Mouse (Mus musculus): Measurements from ENCODE around the gene Tra2a. TPM values are rescaled to one million over a fixed set of nuclear protein-coding genes. Genes with fewer than 3 reads are reported as not detected.

The Tra2a gene
- polyA plus RNA-seq, 1 experiment from 2014 or later: 148 TPM

- H3K27ac ChIP-seq: peak within 1 kb of the TSS; percentile 98
- no peaks in the 10 kb centered on the region for H3K9me3 ChIP-seq (replicated peaks)
- ATAC-seq (ENCODE audit: low FRiP score): peak; percentile 82
- no peaks in the 10 kb centered on the region for H3K27me3 ChIP-seq
- peaks cover 32% of the 10 kb centered on the region for H3K4me1 ChIP-seq
- peak within 1 kb of the TSS; percentile 97 for H3K4me3 ChIP-seq
- peak within 1 kb of the TSS; percentile 91 for H3K4me2 ChIP-seq (replicated peaks)
- H3K36me3 ChIP-seq: no peaks in the 10 kb centered on the region
- H3K9ac ChIP-seq: peak within 1 kb of the TSS; percentile 97
- WGBS: under 1% methylated on average over 66 of the region's 68 CpGs
Measured at GRCm38 (mm10) chr6:49214928-49215747, 48.7 kb downstream of the Tra2a start, which contains the start of gene Igf2bp3. Gene Igf2bp3 (minus strand): TSS chr6:49214957.

- Histone ChIP-seq H3K4me1 (peaks cover 34% of the 10 kb centered on the region), H3K27me3 (no peaks in the 10 kb centered on the region), H3K27ac (peak overlapping the region; percentile 98), H3K36me3 (no peaks in the 10 kb centered on the region), H3K4me3 (peak overlapping the region; percentile 97), H3K9me3 (replicated peaks) (no peaks in the 10 kb centered on the region), H3K9ac (peak overlapping the region; percentile 97), H3K4me2 (replicated peaks) (peak overlapping the region; percentile 91)
- WGBS: 1% methylated on average over 58 of the region's 76 CpGs
- ATAC-seq (ENCODE audit: low FRiP score): peak; percentile 5
Measured at GRCm38 (mm10) chr6:49214086-49214927, 49.5 kb downstream of the Tra2a start.

- no peaks in the 10 kb centered on the region for H3K27me3 ChIP-seq
- H3K9me3 ChIP-seq (replicated peaks): no peaks in the 10 kb centered on the region
- 0 out of 2 replicates have a peak, but pooled peaks cover under 1% of the 10 kb centered on the region for H3K36me3 ChIP-seq
- H3K27ac ChIP-seq: peak overlapping the region; percentile 98
- peak overlapping the region; percentile 97 for H3K4me3 ChIP-seq
- under 1% methylated on average over 43 of the region's 50 CpGs for WGBS
- peak; percentile 4; the same call in 1 of the 2 replicates for ATAC-seq (ENCODE audit: low FRiP score)
- peak overlapping the region; percentile 97 for H3K9ac ChIP-seq
- H3K4me1 ChIP-seq: peaks cover 40% of the 10 kb centered on the region
- H3K4me2 ChIP-seq (replicated peaks): peak overlapping the region; percentile 91
Measured at GRCm38 (mm10) chr6:49213581-49214085, 50.2 kb downstream of the Tra2a start.

- Histone ChIP-seq H3K9ac (peak overlapping the region; percentile 97), H3K27ac (peak overlapping the region; percentile 98), H3K36me3 (0 out of 2 replicates have a peak, but pooled peaks cover 5% of the 10 kb centered on the region), H3K4me2 (replicated peaks) (peak overlapping the region; percentile 91), H3K9me3 (replicated peaks) (no peaks in the 10 kb centered on the region), H3K4me3 (peak overlapping the region; percentile 97), H3K27me3 (no peaks in the 10 kb centered on the region), H3K4me1 (peaks cover 43% of the 10 kb centered on the region)
- 2% methylated on average over 20 of the region's 20 CpGs for WGBS
- no peak for ATAC-seq (ENCODE audit: low FRiP score)
Measured at GRCm38 (mm10) chr6:49212931-49213580, 50.8 kb downstream of the Tra2a start.

- ATAC-seq (ENCODE audit: low FRiP score): no peak
- Histone ChIP-seq H3K4me2 (replicated peaks) (peak overlapping the region; percentile 91), H3K36me3 (0 out of 2 replicates have a peak, but pooled peaks cover 5% of the 10 kb centered on the region), H3K9ac (peak overlapping the region; percentile 97; the same call in 1 of the 2 replicates), H3K27ac (no peak overlapping the region), H3K4me1 (peaks cover 43% of the 10 kb centered on the region), H3K9me3 (replicated peaks) (no peaks in the 10 kb centered on the region), H3K4me3 (peak overlapping the region; percentile 97), H3K27me3 (no peaks in the 10 kb centered on the region)
- 12% methylated on average over 2 of the region's 4 CpGs for WGBS
Measured at GRCm38 (mm10) chr6:49212141-49212540, 51.7 kb downstream of the Tra2a start.

GRCm38 (mm10) chr6:49211596-49211995, 52.2 kb downstream of the Tra2a start:
- Histone ChIP-seq H3K27ac (no peak overlapping the region), H3K4me2 (replicated peaks) (peak overlapping the region; percentile 91), H3K36me3 (peaks cover 7% of the 10 kb centered on the region), H3K27me3 (no peaks in the 10 kb centered on the region), H3K4me1 (peaks cover 43% of the 10 kb centered on the region), H3K9ac (no peak overlapping the region), H3K9me3 (replicated peaks) (no peaks in the 10 kb centered on the region), H3K4me3 (no peak overlapping the region)
- no peak for ATAC-seq (ENCODE audit: low FRiP score)
- WGBS: 28% methylated on average over 5 of the region's 5 CpGs

- Histone ChIP-seq H3K27ac (peak overlapping the region; percentile 52), H3K36me3 (peaks cover 18% of the 10 kb centered on the region), H3K27me3 (no peaks in the 10 kb centered on the region), H3K4me1 (peaks cover 43% of the 10 kb centered on the region), H3K4me3 (peak overlapping the region; percentile 18), H3K9ac (peak overlapping the region; percentile 47; the same call in 1 of the 2 replicates), H3K4me2 (replicated peaks) (peak overlapping the region; percentile 91), H3K9me3 (replicated peaks) (no peaks in the 10 kb centered on the region)
- 8% methylated on average over 14 of the region's 14 CpGs for WGBS
- no peak for ATAC-seq (ENCODE audit: low FRiP score)
Measured at GRCm38 (mm10) chr6:49209881-49210854, 53.7 kb downstream of the Tra2a start.

- Histone ChIP-seq H3K36me3 (peaks cover 19% of the 10 kb centered on the region), H3K4me2 (replicated peaks) (no peak overlapping the region), H3K27me3 (no peaks in the 10 kb centered on the region), H3K9ac (no peak overlapping the region), H3K27ac (no peak overlapping the region), H3K4me1 (peaks cover 43% of the 10 kb centered on the region), H3K4me3 (no peak overlapping the region), H3K9me3 (replicated peaks) (no peaks in the 10 kb centered on the region)
- ATAC-seq (ENCODE audit: low FRiP score): no peak
- 85% methylated on average over 5 of the region's 5 CpGs for WGBS
Measured at GRCm38 (mm10) chr6:49208935-49209334, 54.9 kb downstream of the Tra2a start.

GRCm38 (mm10) chr6:49208297-49208930, 55.4 kb downstream of the Tra2a start:
- H3K4me1 ChIP-seq: peaks cover 43% of the 10 kb centered on the region
- H3K27ac ChIP-seq: no peak overlapping the region
- no peak overlapping the region for H3K4me2 ChIP-seq (replicated peaks)

GRCm38 (mm10) chr6:49206416-49206815, 57.4 kb downstream of the Tra2a start:
- 97% methylated on average over 1 of the region's 1 CpGs for WGBS
- peaks cover 22% of the 10 kb centered on the region for H3K36me3 ChIP-seq
- H3K4me2 ChIP-seq (replicated peaks): no peak overlapping the region

More at GRCm38 (mm10) chr6:49208297-49208930, 55.4 kb downstream of the Tra2a start:
- H3K27me3 ChIP-seq: no peaks in the 10 kb centered on the region
- no peaks in the 10 kb centered on the region for H3K9me3 ChIP-seq (replicated peaks)
- ATAC-seq (ENCODE audit: low FRiP score): no peak
- H3K9ac ChIP-seq: no peak overlapping the region
- WGBS: 84% methylated on average over 8 of the region's 8 CpGs
- H3K4me3 ChIP-seq: no peak overlapping the region
- peaks cover 22% of the 10 kb centered on the region for H3K36me3 ChIP-seq

More at GRCm38 (mm10) chr6:49206416-49206815, 57.4 kb downstream of the Tra2a start:
- Histone ChIP-seq H3K27ac (no peak overlapping the region), H3K4me3 (no peak overlapping the region), H3K9ac (no peak overlapping the region), H3K9me3 (replicated peaks) (no peaks in the 10 kb centered on the region), H3K4me1 (peaks cover 35% of the 10 kb centered on the region), H3K27me3 (no peaks in the 10 kb centered on the region)
- ATAC-seq (ENCODE audit: low FRiP score): no peak
